Mouse (Mus musculus): ENCODE measurements around the gene Zfp827. TPM values are rescaled to one million over a fixed set of nuclear protein-coding genes. Genes with fewer than 3 reads are reported as not detected.

The Zfp827 gene
- 10.6 and 12.4 TPM in 2 replicates for polyA plus RNA-seq (2014; fragmentation: Nextera tagmentation; extraction: Ambion mirVana)

GRCm38 (mm10) chr8:79027977-79028487 lies at the start of gene Zfp827:
Zfp827 (plus strand) TSS chr8:79028437.
- peak; percentile 51 for ATAC-seq (replicated peaks; ENCODE audit: low FRiP score, low TSS enrichment, low read depth)
- peak; percentile 89 for DNase-seq (ENCODE audit: low spot score)
- WGBS, result under 1% methylated on average over 32 of the region's 32 CpGs
- Histone ChIP-seq H3K36me3 (ENCODE audit: control insufficient read depth, insufficient read depth, low read length) (no peaks in the 10 kb centered on the region), H3K27me3 (replicated peaks; ENCODE audit: control insufficient read depth, insufficient read depth, low read length) (no peaks in the 10 kb centered on the region), H3K27ac (ENCODE audit: low read depth) (peak within 1 kb of the TSS; percentile 100), H3K4me2 (ENCODE audit: low read length) (peak within 1 kb of the TSS; percentile 65), H3K9me3 (ENCODE audit: control insufficient read depth, low read length) (no peaks in the 10 kb centered on the region), H3K4me3 (ENCODE audit: low read depth, low read length) (peak within 1 kb of the TSS; percentile 85), H3K4me1 (replicated peaks; ENCODE audit: control insufficient read depth, insufficient read depth, low read length) (peaks cover 18% of the 10 kb centered on the region), H3K9ac (ENCODE audit: low read length) (peak within 1 kb of the TSS; percentile 100)

GRCm38 (mm10) chr8:79004341-79004740 lies 23.9 kb upstream of the Zfp827 start:
- Histone ChIP-seq H3K27me3 (replicated peaks; ENCODE audit: control insufficient read depth, insufficient read depth, low read length) (no peaks in the 10 kb centered on the region), H3K4me3 (ENCODE audit: low read depth, low read length) (no peak overlapping the region), H3K9me3 (ENCODE audit: control insufficient read depth, low read length) (no peaks in the 10 kb centered on the region), H3K4me2 (ENCODE audit: low read length) (no peak overlapping the region), H3K27ac (ENCODE audit: low read depth) (no peak overlapping the region), H3K9ac (ENCODE audit: low read length) (no peak overlapping the region), H3K36me3 (ENCODE audit: control insufficient read depth, insufficient read depth, low read length) (no peaks in the 10 kb centered on the region), H3K4me1 (replicated peaks; ENCODE audit: control insufficient read depth, insufficient read depth, low read length) (no peaks in the 10 kb centered on the region)
- DNase-seq (ENCODE audit: low spot score), result no peak
- no peak for ATAC-seq (replicated peaks; ENCODE audit: low FRiP score, low TSS enrichment, low read depth)

GRCm38 (mm10) chr8:79015061-79015460 lies 13.2 kb upstream of the Zfp827 start:
- H3K9ac ChIP-seq (ENCODE audit: low read length), result no peak overlapping the region
- WGBS, result 79% methylated on average over 5 of the region's 5 CpGs

GRCm38 (mm10) chr8:79016076-79016475 lies 12.2 kb upstream of the Zfp827 start:
- no peak overlapping the region for H3K4me2 ChIP-seq (ENCODE audit: low read length)
- DNase-seq (ENCODE audit: low spot score) (no peak), ATAC-seq (replicated peaks; ENCODE audit: low FRiP score, low TSS enrichment, low read depth) (no peak)
- no peak overlapping the region for H3K4me3 ChIP-seq (ENCODE audit: low read depth, low read length)
- no peak overlapping the region for H3K9ac ChIP-seq (ENCODE audit: low read length)
- WGBS, result 88% methylated on average over 4 of the region's 4 CpGs
- H3K27me3 ChIP-seq (replicated peaks; ENCODE audit: control insufficient read depth, insufficient read depth, low read length), result no peaks in the 10 kb centered on the region
- no peaks in the 10 kb centered on the region for H3K4me1 ChIP-seq (replicated peaks; ENCODE audit: control insufficient read depth, insufficient read depth, low read length)
- H3K36me3 ChIP-seq (ENCODE audit: control insufficient read depth, insufficient read depth, low read length), result no peaks in the 10 kb centered on the region
- H3K9me3 ChIP-seq (ENCODE audit: control insufficient read depth, low read length), result no peaks in the 10 kb centered on the region
- no peak overlapping the region for H3K27ac ChIP-seq (ENCODE audit: low read depth)

More at GRCm38 (mm10) chr8:79015061-79015460, 13.2 kb upstream of the Zfp827 start:
- DNase-seq (ENCODE audit: low spot score) (no peak), ATAC-seq (replicated peaks; ENCODE audit: low FRiP score, low TSS enrichment, low read depth) (no peak)
- no peaks in the 10 kb centered on the region for H3K4me1 ChIP-seq (replicated peaks; ENCODE audit: control insufficient read depth, insufficient read depth, low read length)
- no peak overlapping the region for H3K4me2 ChIP-seq (ENCODE audit: low read length)
- H3K27ac ChIP-seq (ENCODE audit: low read depth), result no peak overlapping the region
- no peaks in the 10 kb centered on the region for H3K9me3 ChIP-seq (ENCODE audit: control insufficient read depth, low read length)
- no peak overlapping the region for H3K4me3 ChIP-seq (ENCODE audit: low read depth, low read length)
- H3K36me3 ChIP-seq (ENCODE audit: control insufficient read depth, insufficient read depth, low read length), result no peaks in the 10 kb centered on the region
- no peaks in the 10 kb centered on the region for H3K27me3 ChIP-seq (replicated peaks; ENCODE audit: control insufficient read depth, insufficient read depth, low read length)

GRCm38 (mm10) chr8:79016583-79016982 lies 11.7 kb upstream of the Zfp827 start:
- no peaks in the 10 kb centered on the region for H3K27me3 ChIP-seq (replicated peaks; ENCODE audit: control insufficient read depth, insufficient read depth, low read length)
- no peaks in the 10 kb centered on the region for H3K9me3 ChIP-seq (ENCODE audit: control insufficient read depth, low read length)
- H3K4me2 ChIP-seq (ENCODE audit: low read length), result no peak overlapping the region
- DNase-seq (ENCODE audit: low spot score) (no peak), ATAC-seq (replicated peaks; ENCODE audit: low FRiP score, low TSS enrichment, low read depth) (no peak)
- WGBS, result 64% methylated on average over 6 of the region's 6 CpGs
- no peaks in the 10 kb centered on the region for H3K4me1 ChIP-seq (replicated peaks; ENCODE audit: control insufficient read depth, insufficient read depth, low read length)
- no peak overlapping the region for H3K4me3 ChIP-seq (ENCODE audit: low read depth, low read length)
- no peaks in the 10 kb centered on the region for H3K36me3 ChIP-seq (ENCODE audit: control insufficient read depth, insufficient read depth, low read length)
- no peak overlapping the region for H3K27ac ChIP-seq (ENCODE audit: low read depth)
- H3K9ac ChIP-seq (ENCODE audit: low read length), result no peak overlapping the region

- H3K27ac ChIP-seq (ENCODE audit: low read depth), result no peak overlapping the region
- H3K36me3 ChIP-seq (ENCODE audit: control insufficient read depth, insufficient read depth, low read length), result no peaks in the 10 kb centered on the region
- H3K4me1 ChIP-seq (replicated peaks; ENCODE audit: control insufficient read depth, insufficient read depth, low read length), result no peaks in the 10 kb centered on the region
- no peak overlapping the region for H3K4me2 ChIP-seq (ENCODE audit: low read length)
- WGBS, result 98% methylated on average over 1 of the region's 1 CpGs
- H3K4me3 ChIP-seq (ENCODE audit: low read depth, low read length), result no peak overlapping the region
- DNase-seq (ENCODE audit: low spot score), result no peak
- no peaks in the 10 kb centered on the region for H3K27me3 ChIP-seq (replicated peaks; ENCODE audit: control insufficient read depth, insufficient read depth, low read length)
- no peaks in the 10 kb centered on the region for H3K9me3 ChIP-seq (ENCODE audit: control insufficient read depth, low read length)
- no peak for ATAC-seq (replicated peaks; ENCODE audit: low FRiP score, low TSS enrichment, low read depth)
- H3K9ac ChIP-seq (ENCODE audit: low read length), result no peak overlapping the region
Observed at GRCm38 (mm10) chr8:79023922-79024321, 4.3 kb upstream of the Zfp827 start.

GRCm38 (mm10) chr8:79027319-79027718 lies 918 bp upstream of the Zfp827 start:
- H3K27me3 ChIP-seq (replicated peaks; ENCODE audit: control insufficient read depth, insufficient read depth, low read length), result no peaks in the 10 kb centered on the region
- H3K9ac ChIP-seq (ENCODE audit: low read length), result no peak overlapping the region
- H3K4me1 ChIP-seq (replicated peaks; ENCODE audit: control insufficient read depth, insufficient read depth, low read length), result peaks cover 12% of the 10 kb centered on the region
- DNase-seq (ENCODE audit: low spot score), result no peak
- peak overlapping the region; percentile 65 for H3K4me2 ChIP-seq (ENCODE audit: low read length)
- H3K9me3 ChIP-seq (ENCODE audit: control insufficient read depth, low read length), result no peaks in the 10 kb centered on the region
- ATAC-seq (replicated peaks; ENCODE audit: low FRiP score, low TSS enrichment, low read depth), result no peak
- H3K36me3 ChIP-seq (ENCODE audit: control insufficient read depth, insufficient read depth, low read length), result no peaks in the 10 kb centered on the region
- peak overlapping the region; percentile 85 for H3K4me3 ChIP-seq (ENCODE audit: low read depth, low read length)
- H3K27ac ChIP-seq (ENCODE audit: low read depth), result no peak overlapping the region; the same call in 1 of the 2 replicates
- 31% methylated on average over 3 of the region's 3 CpGs for WGBS

- Histone ChIP-seq H3K4me3 (ENCODE audit: low read depth, low read length) (peak overlapping the region; percentile 85), H3K9me3 (ENCODE audit: control insufficient read depth, low read length) (no peaks in the 10 kb centered on the region), H3K27me3 (replicated peaks; ENCODE audit: control insufficient read depth, insufficient read depth, low read length) (no peaks in the 10 kb centered on the region), H3K4me2 (ENCODE audit: low read length) (peak overlapping the region; percentile 65), H3K27ac (ENCODE audit: low read depth) (peak overlapping the region; percentile 100), H3K4me1 (replicated peaks; ENCODE audit: control insufficient read depth, insufficient read depth, low read length) (peaks cover 26% of the 10 kb centered on the region), H3K9ac (ENCODE audit: low read length) (peak overlapping the region; percentile 100), H3K36me3 (ENCODE audit: control insufficient read depth, insufficient read depth, low read length) (no peaks in the 10 kb centered on the region)
- WGBS, result under 1% methylated on average over 47 of the region's 56 CpGs
- ATAC-seq (replicated peaks; ENCODE audit: low FRiP score, low TSS enrichment, low read depth) (peak; percentile 29; the same call in 1 of the 2 replicates), DNase-seq (ENCODE audit: low spot score) (peak; percentile 89)
Observed at GRCm38 (mm10) chr8:79028541-79029395, 531 bp downstream of the Zfp827 start.

Measured in intestine, embryonic 14.5 days (tissue).